Mouse (Mus musculus): Measurements from ENCODE around the gene Bach2. TPM values are rescaled to one million over a fixed set of nuclear protein-coding genes. Genes with fewer than 3 reads are reported as not detected.

Bach2 gene
- total RNA-seq, 1 experiment from 2014 or later: 8.9 TPM

DNA sequence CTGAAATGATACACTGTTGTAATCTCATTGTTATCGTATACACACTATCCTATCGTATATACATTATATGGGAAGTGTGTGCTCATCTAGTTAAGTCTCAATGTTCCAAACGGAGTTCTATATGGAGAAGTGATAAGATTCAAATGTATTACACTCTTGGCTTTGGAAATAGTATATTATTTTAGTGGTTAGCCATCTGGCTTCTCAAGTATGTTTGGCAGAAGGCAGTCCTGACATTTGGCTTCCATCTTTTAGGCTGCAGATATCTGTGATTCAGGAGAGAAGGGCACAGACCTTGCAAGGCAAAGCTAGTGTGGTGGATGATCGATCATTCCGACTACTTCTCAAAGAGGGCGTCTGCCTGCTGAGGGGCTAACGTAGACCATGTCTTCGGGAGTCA, 47.8 kb downstream of the Bach2 start:
- ATAC-seq (replicated peaks; ENCODE audit: low read depth, poor library complexity, severe bottlenecking): no peak

DNA sequence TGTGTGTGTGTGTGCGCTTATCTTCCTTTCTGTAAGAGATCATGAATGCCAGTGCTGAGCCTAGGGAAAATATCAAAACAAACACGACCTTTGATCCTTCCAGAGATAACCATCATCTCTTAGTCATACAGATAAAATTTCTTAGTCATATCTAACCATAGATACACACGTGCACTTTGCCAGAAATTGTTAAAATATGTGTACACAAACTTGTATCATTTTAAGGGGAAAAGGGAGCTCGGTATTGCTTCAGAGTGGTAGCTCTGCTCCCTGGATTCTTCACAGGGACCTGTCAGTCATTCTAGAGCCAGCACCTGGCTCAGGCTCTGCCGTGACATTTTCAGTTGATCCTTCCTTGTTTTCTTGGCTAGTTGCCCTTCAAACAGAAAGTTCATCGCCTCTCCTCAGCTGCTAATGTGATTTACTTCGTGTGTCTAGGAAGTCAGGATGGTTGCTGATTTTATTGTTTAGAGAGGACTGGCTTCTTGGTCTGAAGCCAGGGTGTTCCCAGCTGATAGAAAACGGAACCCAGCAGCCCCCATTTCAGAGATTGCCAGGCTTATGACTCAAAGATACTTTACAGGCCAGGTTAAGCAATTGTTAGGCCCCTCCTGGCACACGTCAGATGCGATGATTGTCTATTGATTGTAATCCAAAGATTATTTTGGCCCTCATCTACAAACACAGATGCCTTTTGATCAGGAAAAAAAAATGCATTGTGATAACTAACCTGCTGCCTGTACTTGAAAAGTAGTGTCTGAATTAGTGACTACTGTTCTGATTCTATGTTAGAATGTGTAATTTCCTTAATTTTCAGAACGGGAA, 49.6 kb downstream of the Bach2 start:
- peak; percentile 24; the same call in 1 of the 2 replicates for ATAC-seq (replicated peaks; ENCODE audit: low read depth, poor library complexity, severe bottlenecking)

GRCm38 (mm10) chr4:32289845-32290244, 51.2 kb downstream of the Bach2 start:
- ATAC-seq (replicated peaks; ENCODE audit: low read depth, poor library complexity, severe bottlenecking): peak; percentile 84

- peak; percentile 24; the same call in 1 of the 2 replicates for ATAC-seq (replicated peaks; ENCODE audit: low read depth, poor library complexity, severe bottlenecking)
Observed at GRCm38 (mm10) chr4:32291406-32291805, 52.8 kb downstream of the Bach2 start.

DNA sequence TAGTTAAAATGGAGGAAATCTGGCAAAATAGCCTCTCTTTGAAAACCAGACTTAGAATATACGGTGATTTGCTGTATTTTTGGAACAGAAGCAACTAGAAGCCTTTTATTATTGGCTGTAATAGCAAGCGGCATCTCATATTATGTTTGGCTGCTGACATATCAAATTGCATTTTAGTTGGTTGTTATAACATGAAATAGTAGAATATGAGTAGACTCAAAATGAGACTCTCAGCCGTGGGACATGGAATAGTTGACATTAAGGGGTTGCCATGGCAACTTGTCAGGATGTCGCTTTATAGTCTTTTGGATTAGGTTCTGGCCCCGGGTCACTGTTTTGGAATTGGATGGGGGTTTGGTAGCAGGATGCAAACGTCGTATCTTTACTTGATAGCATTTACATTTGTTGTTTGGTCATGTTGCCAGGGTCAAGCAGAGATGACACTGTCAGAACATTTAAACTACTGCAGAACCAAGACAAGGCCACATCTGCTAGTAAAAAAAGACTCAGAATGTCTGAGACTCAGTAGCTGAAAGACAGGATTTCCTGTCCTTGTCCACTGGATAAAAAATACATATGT, 55.2 kb downstream of the Bach2 start:
- ATAC-seq (replicated peaks; ENCODE audit: low read depth, poor library complexity, severe bottlenecking): no peak

DNA sequence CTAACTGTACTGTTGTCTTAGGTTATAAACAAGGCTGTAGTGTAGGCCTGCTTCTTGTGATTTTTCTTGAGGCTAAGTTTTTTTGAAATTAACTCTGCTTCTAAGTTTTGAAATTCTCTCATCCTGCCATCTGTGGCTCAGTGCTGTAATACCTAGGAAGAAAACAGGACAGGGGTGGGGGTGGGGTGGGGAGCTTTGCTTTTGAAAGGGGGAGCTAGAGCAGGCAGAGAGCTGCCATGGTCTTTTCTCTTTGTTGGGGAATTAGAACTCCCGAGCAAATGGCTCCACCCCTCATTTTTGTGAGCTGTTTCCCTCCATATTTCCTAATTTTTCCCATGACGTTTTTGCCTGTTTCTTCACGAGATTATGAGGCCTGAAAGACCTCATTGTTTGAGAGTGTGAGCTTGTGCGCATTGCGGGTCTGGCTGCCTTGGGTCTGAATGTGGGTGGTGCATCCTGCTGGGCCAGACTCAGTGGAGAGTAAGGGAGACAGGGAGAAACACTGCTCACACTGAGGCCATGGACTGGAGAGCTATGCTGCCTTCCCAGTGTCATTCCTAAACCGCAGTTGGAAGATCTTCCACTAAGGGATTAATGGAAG, 58.6 kb downstream of the Bach2 start:
- no peak for ATAC-seq (replicated peaks; ENCODE audit: low read depth, poor library complexity, severe bottlenecking)

GRCm38 (mm10) chr4:32299221-32299620, 60.6 kb downstream of the Bach2 start:
- no peak for ATAC-seq (replicated peaks; ENCODE audit: low read depth, poor library complexity, severe bottlenecking)

- ATAC-seq (replicated peaks; ENCODE audit: low read depth, poor library complexity, severe bottlenecking): no peak
Observed at GRCm38 (mm10) chr4:32299970-32300369, 61.4 kb downstream of the Bach2 start.

DNA sequence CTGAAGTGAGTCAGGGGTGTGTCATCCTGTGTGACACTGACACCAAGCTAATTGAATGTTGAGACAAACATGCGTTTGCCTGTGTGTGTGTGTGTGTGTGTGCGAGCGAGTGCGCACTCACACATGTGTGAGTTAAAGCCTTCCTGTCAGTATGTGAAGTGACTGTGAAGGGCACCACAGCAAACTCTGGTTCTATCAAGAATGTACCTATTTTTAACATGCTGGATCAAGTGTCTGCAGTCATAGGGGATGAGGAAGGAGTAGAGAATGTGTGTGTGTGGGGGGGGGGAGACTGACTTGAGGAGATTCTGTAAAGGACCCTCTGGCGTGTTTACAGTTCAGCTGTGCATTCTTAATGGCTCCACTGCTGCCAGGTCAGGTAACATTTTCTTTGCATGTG, 64.1 kb downstream of the Bach2 start:
- no peak for ATAC-seq (replicated peaks; ENCODE audit: low read depth, poor library complexity, severe bottlenecking)

- no peak for ATAC-seq (replicated peaks; ENCODE audit: low read depth, poor library complexity, severe bottlenecking)
Observed at GRCm38 (mm10) chr4:32303076-32303475, 64.5 kb downstream of the Bach2 start.

DNA sequence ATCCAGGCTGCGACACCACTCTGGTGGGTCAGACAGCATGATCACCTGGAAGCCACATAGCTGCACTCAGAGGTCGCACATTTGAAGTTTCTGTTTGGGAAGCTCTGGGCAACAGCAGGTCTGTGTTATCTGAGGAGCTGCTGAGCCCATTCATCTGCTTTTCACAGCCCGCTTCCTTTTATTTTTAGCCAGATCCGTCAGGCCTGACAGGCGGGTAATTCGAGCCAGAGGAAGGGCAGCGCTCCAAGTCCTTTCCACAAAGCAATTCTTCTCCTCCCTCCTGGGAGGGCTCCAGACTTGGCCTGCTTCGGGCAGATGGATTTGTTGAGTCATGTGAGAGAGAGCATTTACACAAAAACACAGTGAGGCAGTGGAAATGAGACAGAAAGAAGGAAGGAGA, 65.1 kb downstream of the Bach2 start:
- ATAC-seq (replicated peaks; ENCODE audit: low read depth, poor library complexity, severe bottlenecking): peak; percentile 61

GRCm38 (mm10) chr4:32304221-32304703, 65.7 kb downstream of the Bach2 start:
- peak; percentile 64 for ATAC-seq (replicated peaks; ENCODE audit: low read depth, poor library complexity, severe bottlenecking)

DNA sequence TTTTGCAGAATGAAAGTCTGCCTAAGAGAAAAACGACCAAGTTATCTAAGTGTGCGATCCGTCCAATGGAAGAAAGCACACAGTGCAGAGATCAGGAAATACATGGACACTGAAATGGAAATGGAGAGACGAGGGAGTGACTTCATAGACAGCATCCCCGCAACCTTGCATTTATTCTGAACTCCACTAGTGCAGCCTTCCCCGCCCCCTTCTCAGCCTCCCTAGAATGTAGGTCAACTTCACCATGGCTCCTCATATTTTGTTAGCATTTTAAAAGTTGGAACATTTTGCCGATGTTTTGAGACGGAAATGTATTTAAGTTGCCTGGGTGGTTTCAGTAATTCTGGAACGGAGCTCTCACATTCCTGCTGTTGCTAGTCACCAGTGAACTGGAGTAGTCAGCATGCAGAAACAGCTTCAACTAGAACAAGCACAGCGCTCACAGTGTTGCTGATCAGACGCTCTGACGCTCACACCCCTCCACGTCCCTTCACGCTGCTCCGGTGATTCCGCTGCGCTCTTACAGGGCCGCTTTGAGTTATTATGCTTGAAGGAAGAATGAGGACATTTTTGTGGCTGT, 66.5 kb downstream of the Bach2 start:
- no peak for ATAC-seq (replicated peaks; ENCODE audit: low read depth, poor library complexity, severe bottlenecking)

DNA sequence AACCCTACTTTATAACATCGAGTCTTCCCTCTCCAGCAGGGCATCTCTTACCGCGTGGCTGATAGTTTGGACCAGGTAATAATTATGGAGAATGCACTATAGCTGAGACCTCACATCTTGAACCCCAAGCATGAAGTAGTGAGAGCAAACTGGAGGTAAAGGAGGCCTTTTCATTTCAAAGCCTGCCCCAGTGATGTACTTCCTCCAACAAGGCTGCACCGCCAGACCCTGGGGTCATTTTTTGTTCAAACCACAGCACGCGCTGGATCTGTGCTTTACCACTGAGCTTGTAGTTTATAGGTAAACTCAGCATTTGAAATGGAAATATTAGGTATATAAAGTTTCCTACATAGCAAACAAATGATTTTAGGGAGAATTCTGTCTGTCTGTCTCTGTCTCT, 67.1 kb downstream of the Bach2 start:
- ATAC-seq (replicated peaks; ENCODE audit: low read depth, poor library complexity, severe bottlenecking): no peak

DNA sequence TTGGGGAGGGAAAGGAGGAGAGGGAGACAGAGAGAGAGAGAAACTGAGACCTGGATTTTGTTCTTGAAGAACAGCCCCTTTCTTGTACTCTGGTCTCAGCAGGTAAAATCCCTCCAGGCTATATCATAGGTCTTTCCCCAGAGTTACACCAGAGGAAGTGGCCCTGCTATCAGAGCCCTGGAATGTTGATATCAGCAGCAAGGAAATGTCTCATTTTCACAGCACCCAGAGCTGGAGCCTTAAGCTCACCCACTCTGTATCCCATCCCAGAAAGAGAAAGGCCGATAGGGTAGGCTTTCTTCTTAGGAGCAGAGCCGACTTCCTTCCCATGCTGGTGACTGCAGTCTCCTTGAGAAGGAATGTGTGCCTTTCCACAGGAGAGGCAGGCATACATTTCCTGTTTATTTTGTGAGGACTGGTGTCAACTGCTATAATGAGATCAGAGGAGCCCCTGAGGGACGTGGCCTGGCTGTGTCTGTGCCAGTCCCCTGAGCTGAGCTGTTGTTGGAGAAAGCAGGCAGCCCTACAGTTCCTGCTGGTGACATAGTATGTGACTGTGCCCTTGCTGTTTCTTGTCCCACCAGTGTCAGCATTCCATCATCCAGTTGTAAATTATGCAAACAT, 67.7 kb downstream of the Bach2 start:
- no peak for ATAC-seq (replicated peaks; ENCODE audit: low read depth, poor library complexity, severe bottlenecking)

DNA sequence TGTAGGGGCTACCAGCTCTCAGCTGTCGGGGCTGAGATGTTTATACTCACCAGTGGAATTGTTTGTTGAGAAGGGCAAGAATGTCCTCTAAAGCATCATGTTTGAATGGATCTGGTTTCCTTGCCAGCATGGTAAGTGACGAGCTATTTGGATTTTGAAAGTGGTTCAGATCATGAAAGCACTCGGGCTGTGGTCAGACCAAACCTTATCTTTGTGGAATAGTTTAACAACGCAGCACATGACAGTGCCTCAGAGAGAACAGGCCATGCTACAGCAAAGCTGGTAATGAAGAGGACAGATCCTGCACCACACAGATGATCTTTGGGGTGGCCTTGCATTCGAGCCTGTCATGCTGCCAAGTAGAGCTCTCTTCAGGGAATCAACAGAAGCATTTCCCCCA, 68.6 kb downstream of the Bach2 start:
- ATAC-seq (replicated peaks; ENCODE audit: low read depth, poor library complexity, severe bottlenecking): peak; percentile 54

DNA sequence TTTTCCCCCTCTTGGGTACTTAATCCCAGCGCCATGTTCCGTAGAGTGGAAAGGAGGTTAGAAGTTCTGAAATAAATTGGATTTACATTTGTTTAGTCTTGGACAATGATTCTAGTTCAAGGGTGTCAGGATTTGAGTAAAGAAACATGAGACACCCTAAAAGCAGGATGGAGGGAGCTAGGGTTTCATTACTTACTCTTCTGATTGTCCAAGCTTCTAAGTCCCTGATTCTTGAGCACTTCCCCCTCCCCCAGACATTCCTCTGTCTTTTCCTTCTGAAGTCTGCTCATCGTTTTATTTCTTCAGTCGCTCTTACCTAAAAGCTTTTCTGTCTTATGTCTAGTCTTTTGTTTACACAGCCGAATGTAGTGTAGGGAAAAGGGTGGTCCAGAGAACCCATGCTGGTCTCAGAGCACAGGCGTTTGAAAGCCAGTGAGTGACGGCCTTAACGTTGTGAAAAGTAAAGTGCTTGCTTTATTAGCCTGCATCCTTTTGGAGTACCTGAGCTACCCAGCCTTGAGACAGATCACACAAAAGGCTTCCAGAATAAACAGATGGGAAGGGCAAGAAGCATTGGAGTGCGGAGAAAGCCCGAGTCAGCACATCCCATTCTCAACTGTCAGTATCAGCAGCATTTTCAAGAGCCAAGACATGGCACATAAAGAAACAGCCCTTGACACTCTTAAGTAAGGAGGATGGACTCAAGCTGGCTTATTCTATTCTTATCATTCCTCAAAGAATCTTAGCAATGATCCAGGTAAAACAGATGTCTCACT, 73.8 kb downstream of the Bach2 start:
- ATAC-seq (replicated peaks; ENCODE audit: low read depth, poor library complexity, severe bottlenecking): no peak

DNA sequence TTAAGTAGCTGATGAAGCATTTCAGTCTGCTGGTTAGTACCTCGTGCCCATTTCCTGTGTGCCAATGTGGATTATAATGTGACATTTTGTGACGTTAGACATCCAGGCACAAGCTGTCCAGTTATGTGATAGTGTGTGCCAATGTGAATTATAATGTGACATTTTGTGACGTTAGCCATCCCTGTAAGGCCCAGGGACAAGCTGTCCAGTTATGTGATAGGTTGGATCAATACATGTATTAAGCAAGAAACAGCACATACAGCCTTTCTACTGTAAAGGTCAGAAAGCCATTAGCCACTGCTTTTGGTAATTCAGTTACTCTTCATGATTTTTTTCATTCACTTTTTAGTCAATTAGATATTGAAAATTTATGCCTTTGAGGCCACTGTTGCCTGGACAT, 76.3 kb downstream of the Bach2 start:
- ATAC-seq (replicated peaks; ENCODE audit: low read depth, poor library complexity, severe bottlenecking): no peak

DNA sequence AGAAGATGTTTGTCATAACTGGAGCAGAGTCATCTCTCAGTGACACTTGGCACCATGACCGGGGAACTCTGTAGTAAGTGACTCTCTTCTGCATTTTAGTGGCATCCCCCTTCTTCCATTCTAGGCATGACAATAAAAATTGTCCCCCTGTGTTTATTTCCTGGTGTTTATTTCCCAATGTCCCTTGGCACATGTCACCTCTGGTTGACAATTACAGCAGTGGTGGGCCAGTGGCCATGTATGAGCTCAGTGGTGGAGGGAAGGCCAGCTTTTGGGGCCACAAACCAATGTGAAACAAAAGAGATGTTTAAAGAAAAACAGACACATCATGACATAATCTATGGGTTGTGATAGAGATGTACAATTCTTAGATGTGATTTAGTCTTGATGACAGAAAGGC, 80.0 kb downstream of the Bach2 start:
- ATAC-seq (replicated peaks; ENCODE audit: low read depth, poor library complexity, severe bottlenecking): no peak

- ATAC-seq (replicated peaks; ENCODE audit: low read depth, poor library complexity, severe bottlenecking): no peak
Observed at GRCm38 (mm10) chr4:32319327-32319726, 80.7 kb downstream of the Bach2 start.
